ENCODE assay signal across 12 mouse cellular contexts in genomic region chr17:24878531-24878930, GRCm38 (mm10). TPM values are rescaled to one million over a fixed set of nuclear protein-coding genes. Genes with fewer than 3 reads are reported as not detected.
A peak's percentile ranks its signal among the peaks of the same experiment; 100 is the strongest.
DNase-seq lines count a peak whose midpoint lies in the region; ATAC-seq and TF ChIP-seq lines count a peak whose summit lies in the region.
"Had no signal": no experiment of that assay in that cellular context is flagged by ENCODE, and none has a peak within 500 bp of the region (broad histone marks: within the 10 kb centered on the region; RNA-seq: fewer than 3 reads in every experiment).

No protein-coding gene starts in this region.

- peak overlapping the region; percentile 48; the same call in 1 of the 2 replicates for H3K27ac ChIP-seq in heart, embryonic 10.5 days
- no peak overlapping the region for H3K27ac ChIP-seq in neural tube, embryonic 13.5 days (replicated peaks)
- no peak overlapping the region for H3K27ac ChIP-seq in limb, embryonic 14.5 days (replicated peaks; ENCODE audit: low read depth, low read length)
- H3K27ac ChIP-seq: heart, embryonic 15.5 days had no signal

- H3K9me3 ChIP-seq in heart, embryonic 10.5 days: no peaks in the 10 kb centered on the region
- no peaks in the 10 kb centered on the region for H3K9me3 ChIP-seq in neural tube, embryonic 13.5 days
- no peaks in the 10 kb centered on the region for H3K9me3 ChIP-seq in limb, embryonic 14.5 days (ENCODE audit: control insufficient read depth, low read length)
- H3K9me3 ChIP-seq: heart, embryonic 15.5 days; lung, embryonic 15.5 days had no signal

- 0 out of 2 replicates have a peak overlapping the region, but pooled peaks have one; percentile 26 for H3K9ac ChIP-seq in neural tube, embryonic 13.5 days
- H3K9ac ChIP-seq in limb, embryonic 14.5 days (ENCODE audit: low read depth, low read length, severe bottlenecking): 0 out of 2 replicates have a peak overlapping the region, but pooled peaks have one; percentile 16
- H3K9ac ChIP-seq: heart, embryonic 15.5 days had no signal

- H3K4me3 ChIP-seq in heart, embryonic 10.5 days: no peak overlapping the region
- no peak overlapping the region for H3K4me3 ChIP-seq in neural tube, embryonic 13.5 days
- no peak overlapping the region for H3K4me3 ChIP-seq in limb, embryonic 14.5 days (replicated peaks; ENCODE audit: low read length)
- H3K4me3 ChIP-seq: heart, embryonic 15.5 days; lung, embryonic 15.5 days had no signal

- no peak for TF ChIP-seq POLR2A in limb, embryonic 14.5 days (IDR thresholded peaks at IDR 0.05; ENCODE audit: borderline replicate concordance, extremely low read depth, insufficient read depth, insufficient read length)

- H3K27me3 ChIP-seq in heart, embryonic 10.5 days (ENCODE audit: insufficient read depth, poor library complexity, severe bottlenecking): no peaks in the 10 kb centered on the region
- H3K27me3 ChIP-seq in neural tube, embryonic 13.5 days: no peaks in the 10 kb centered on the region
- no peaks in the 10 kb centered on the region for H3K27me3 ChIP-seq in limb, embryonic 14.5 days (ENCODE audit: control insufficient read depth, insufficient read depth, low read length)
- H3K27me3 ChIP-seq: heart, embryonic 15.5 days; lung, embryonic 15.5 days had no signal

- peaks cover 23% of the 10 kb centered on the region for H3K4me1 ChIP-seq in heart, embryonic 10.5 days
- no peaks in the 10 kb centered on the region; the same call in 1 of the 2 replicates for H3K4me1 ChIP-seq in neural tube, embryonic 13.5 days (replicated peaks)
- no peaks in the 10 kb centered on the region for H3K4me1 ChIP-seq in limb, embryonic 14.5 days (ENCODE audit: control insufficient read depth, insufficient read depth, low read length)
- H3K4me1 ChIP-seq: heart, embryonic 15.5 days had no signal

- no peak overlapping the region for H3K4me2 ChIP-seq in neural tube, embryonic 13.5 days
- H3K4me2 ChIP-seq in limb, embryonic 14.5 days (replicated peaks; ENCODE audit: low read depth, low read length, severe bottlenecking): no peak overlapping the region
- H3K4me2 ChIP-seq: heart, embryonic 15.5 days; lung, embryonic 15.5 days had no signal

- H3K36me3 ChIP-seq in heart, embryonic 10.5 days: peaks cover 16% of the 10 kb centered on the region
- peaks cover 11% of the 10 kb centered on the region for H3K36me3 ChIP-seq in neural tube, embryonic 13.5 days
- peaks cover 11% of the 10 kb centered on the region for H3K36me3 ChIP-seq in limb, embryonic 14.5 days (ENCODE audit: control insufficient read depth, insufficient read depth, low read length)

- 82% methylated on average over 8 of the region's 8 CpGs for WGBS in heart, embryonic 10.5 days
- 74% methylated on average over 8 of the region's 8 CpGs for WGBS in neural tube, embryonic 13.5 days
- 69% methylated on average over 8 of the region's 8 CpGs for WGBS in limb, embryonic 14.5 days

- no peak for ATAC-seq in neural tube, embryonic 13.5 days (ENCODE audit: low read depth)
- ATAC-seq in limb, embryonic 14.5 days (ENCODE audit: low FRiP score, low read depth): no peak
- ATAC-seq: CD4-positive, CD25-positive, alpha-beta regulatory T cell, adult 4 months; midbrain, embryonic 16.5 days had no signal

- no peak for DNase-seq in heart, embryonic 10.5 days (ENCODE audit: low spot score)
- DNase-seq in heart, postnatal 4 days: no peak
- DNase-seq in neural tube, embryonic 10.5 days (ENCODE audit: extremely low spot score, low spot score): no peak
- DNase-seq in limb, embryonic 14.5 days (ENCODE audit: low spot score): no peak
- DNase-seq in cerebellum, postnatal 10 days: no peak
- DNase-seq in left cerebral cortex, adult 11 months (ENCODE audit: low spot score): no peak
- DNase-seq: layer of hippocampus, postnatal 36 days had no signal

RNA-seq across cellular contexts. Expression of gene Nubp2, which starts 7.6 kb away (rescaled TPM):
- 59.1 and 71.0 TPM in 2 replicates for polyA plus RNA-seq in heart, embryonic 10.5 days (2016; fragmentation: Nextera tagmentation; extraction: Ambion mirVana)
- 10 to 100 TPM; 25.6 to 27.0 TPM for total RNA-seq in heart, postnatal 4 days (2021)
- polyA plus RNA-seq in neural tube, embryonic 13.5 days (2015; fragmentation: Nextera tagmentation; extraction: Ambion mirVana): 63.5 and 76.1 TPM in 2 replicates
- polyA plus RNA-seq in limb, embryonic 14.5 days (2012; rRNA removed): 27.4 and 31.2 TPM in 2 replicates
- 54.0 and 55.5 TPM in 2 replicates for polyA plus RNA-seq in limb, embryonic 14.5 days (2014; fragmentation: Nextera tagmentation; extraction: Ambion mirVana)

RNA-seq across cellular contexts. Expression of gene Spsb3, which starts 7.9 kb away (rescaled TPM):
- polyA plus RNA-seq in heart, embryonic 10.5 days (2016; fragmentation: Nextera tagmentation; extraction: Ambion mirVana): 31.1 and 36.1 TPM in 2 replicates
- 10 to 100 TPM; 34.8 to 38.6 TPM for total RNA-seq in heart, postnatal 4 days (2021)
- 64.6 and 74.2 TPM in 2 replicates for polyA plus RNA-seq in neural tube, embryonic 13.5 days (2015; fragmentation: Nextera tagmentation; extraction: Ambion mirVana)
- 49.6 and 53.4 TPM in 2 replicates for polyA plus RNA-seq in limb, embryonic 14.5 days (2012; rRNA removed)
- 39.4 and 40.8 TPM in 2 replicates for polyA plus RNA-seq in limb, embryonic 14.5 days (2014; fragmentation: Nextera tagmentation; extraction: Ambion mirVana)

RNA-seq across cellular contexts. Expression of gene Igfals, which starts 12.7 kb away (rescaled TPM):
- 0.21 and 0.85 TPM in 2 replicates for polyA plus RNA-seq in heart, embryonic 10.5 days (2016; fragmentation: Nextera tagmentation; extraction: Ambion mirVana)
- 1 to 10 TPM; 2.9 to 3.5 TPM for total RNA-seq in heart, postnatal 4 days (2021)
- polyA plus RNA-seq in neural tube, embryonic 13.5 days (2015; fragmentation: Nextera tagmentation; extraction: Ambion mirVana): 0.39 TPM in 1 of 2 replicates, not detected in the other
- polyA plus RNA-seq in limb, embryonic 14.5 days (2012; rRNA removed): 0.10 and 0.24 TPM in 2 replicates
- polyA plus RNA-seq in limb, embryonic 14.5 days (2014; fragmentation: Nextera tagmentation; extraction: Ambion mirVana): 0.08 and 0.18 TPM in 2 replicates
- polyA plus RNA-seq: CD4-positive, CD25-positive, alpha-beta regulatory T cell, adult 4 months; midbrain, embryonic 16.5 days had no signal

RNA-seq across cellular contexts. Expression of gene Eme2, which starts 16.4 kb away (rescaled TPM):
- 25.6 and 28.0 TPM in 2 replicates for polyA plus RNA-seq in heart, embryonic 10.5 days (2016; fragmentation: Nextera tagmentation; extraction: Ambion mirVana)
- total RNA-seq in heart, postnatal 4 days (2021): 10 to 100 TPM; 24.8 to 27.1 TPM
- polyA plus RNA-seq in neural tube, embryonic 13.5 days (2015; fragmentation: Nextera tagmentation; extraction: Ambion mirVana): 32.7 and 36.3 TPM in 2 replicates
- 39.1 and 43.9 TPM in 2 replicates for polyA plus RNA-seq in limb, embryonic 14.5 days (2012; rRNA removed)
- polyA plus RNA-seq in limb, embryonic 14.5 days (2014; fragmentation: Nextera tagmentation; extraction: Ambion mirVana): 28.7 and 28.9 TPM in 2 replicates

RNA-seq across cellular contexts. Expression of gene Mrps34, which starts 16.4 kb away (rescaled TPM):
- polyA plus RNA-seq in heart, embryonic 10.5 days (2016; fragmentation: Nextera tagmentation; extraction: Ambion mirVana): 109 and 117 TPM in 2 replicates
- 10 to 100 TPM; 93.6 to 97.0 TPM for total RNA-seq in heart, postnatal 4 days (2021)
- polyA plus RNA-seq in neural tube, embryonic 13.5 days (2015; fragmentation: Nextera tagmentation; extraction: Ambion mirVana): 71.1 and 85.7 TPM in 2 replicates
- polyA plus RNA-seq in limb, embryonic 14.5 days (2012; rRNA removed): 101 and 121 TPM in 2 replicates
- 82.1 and 82.7 TPM in 2 replicates for polyA plus RNA-seq in limb, embryonic 14.5 days (2014; fragmentation: Nextera tagmentation; extraction: Ambion mirVana)
